Mouse (Mus musculus): ENCODE measurements around the gene Myl9.
"Not testable (repeated sequence)": the region's sequence is repeated elsewhere in the genome, so short reads cannot be mapped to it uniquely, and the experiment has no call there.

Myl9 gene

DNA sequence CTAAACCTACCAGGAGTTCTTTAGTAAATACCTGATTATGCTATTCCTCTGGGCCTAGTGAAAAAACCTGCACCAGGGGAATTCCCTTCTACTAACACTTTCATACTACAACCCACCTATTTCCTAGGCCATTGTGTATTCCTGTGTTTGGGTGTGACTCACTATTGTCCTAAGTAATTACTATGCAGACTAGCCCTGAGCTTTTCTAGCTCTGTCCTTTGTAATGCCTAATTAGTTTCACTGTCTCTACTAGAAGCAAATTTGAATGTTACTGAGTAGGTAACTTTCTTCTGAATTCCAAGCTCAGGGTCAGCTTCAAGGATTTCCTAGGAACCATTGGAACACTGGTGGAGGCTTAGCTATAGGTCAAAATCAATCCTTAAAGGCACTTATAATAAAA lies 11.1 kb downstream of the Myl9 start:
- not testable (repeated sequence) for DNase-seq

DNA sequence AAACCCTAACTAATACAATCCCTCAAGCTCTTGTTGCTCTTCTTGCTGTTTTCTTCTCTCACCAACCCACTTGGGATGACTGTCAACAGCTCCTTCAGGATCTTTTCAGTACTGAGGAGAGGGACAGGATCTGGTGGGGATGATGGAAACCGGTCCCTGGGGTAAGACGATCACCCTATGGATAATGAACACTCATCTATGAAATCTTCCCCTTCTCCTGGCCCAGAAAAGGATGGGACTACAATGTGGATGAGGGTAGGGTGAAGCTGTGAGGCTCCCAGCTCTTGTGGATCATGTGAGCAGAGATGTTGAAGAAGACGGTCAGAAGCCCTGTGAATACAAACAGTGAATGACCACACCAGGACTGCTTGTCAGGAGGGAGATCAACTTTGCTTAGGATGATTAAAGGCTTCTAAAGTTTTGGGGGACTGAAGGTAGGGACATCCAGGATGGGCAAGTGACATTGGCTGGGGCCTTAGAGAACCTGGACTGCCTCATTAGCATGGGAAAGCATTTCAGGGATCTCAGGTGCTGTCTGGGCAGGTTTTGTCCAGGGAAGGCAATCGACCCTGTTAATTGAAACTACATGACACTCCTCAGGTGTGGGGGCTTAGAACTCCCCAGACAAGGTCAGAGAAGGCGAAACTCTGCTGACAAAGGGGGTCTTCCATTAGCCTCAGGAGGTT lies 12.0 kb downstream of the Myl9 start:
- DNase-seq: no peak

- no peak for DNase-seq
Measured at GRCm38 (mm10) chr2:156787776-156788105, 12.5 kb downstream of the Myl9 start.

- DNase-seq: no peak
Measured at GRCm38 (mm10) chr2:156788836-156789235, 13.6 kb downstream of the Myl9 start.

DNA sequence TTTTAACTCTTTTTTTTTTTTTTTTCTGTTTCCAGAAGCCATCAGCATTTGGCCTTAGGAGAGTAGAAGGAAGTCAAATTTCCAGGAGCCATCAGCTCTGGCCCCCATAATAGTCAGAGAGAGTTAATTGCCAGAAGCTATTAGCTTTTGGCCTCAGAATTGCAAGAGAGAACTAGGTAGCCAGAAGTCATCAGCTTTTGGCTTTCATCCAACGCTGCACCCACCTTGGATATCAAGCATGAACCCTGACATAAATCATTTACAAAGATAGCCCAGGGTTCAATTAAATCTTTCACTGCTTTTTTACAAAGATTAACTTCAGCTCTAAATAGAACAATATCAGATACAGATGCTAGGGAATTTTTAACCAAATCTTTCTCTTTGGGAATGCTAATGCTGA lies 23.3 kb downstream of the Myl9 start:
- DNase-seq: no peak

- no peak for DNase-seq
Measured at GRCm38 (mm10) chr2:156801045-156801444, 25.8 kb downstream of the Myl9 start.

- peak in 1 of 2 experiments; percentile 43 for DNase-seq
Measured at GRCm38 (mm10) chr2:156802116-156802515, 26.9 kb downstream of the Myl9 start.

GRCm38 (mm10) chr2:156803698-156804372 lies 28.6 kb downstream of the Myl9 start:
- no peak for DNase-seq

DNA sequence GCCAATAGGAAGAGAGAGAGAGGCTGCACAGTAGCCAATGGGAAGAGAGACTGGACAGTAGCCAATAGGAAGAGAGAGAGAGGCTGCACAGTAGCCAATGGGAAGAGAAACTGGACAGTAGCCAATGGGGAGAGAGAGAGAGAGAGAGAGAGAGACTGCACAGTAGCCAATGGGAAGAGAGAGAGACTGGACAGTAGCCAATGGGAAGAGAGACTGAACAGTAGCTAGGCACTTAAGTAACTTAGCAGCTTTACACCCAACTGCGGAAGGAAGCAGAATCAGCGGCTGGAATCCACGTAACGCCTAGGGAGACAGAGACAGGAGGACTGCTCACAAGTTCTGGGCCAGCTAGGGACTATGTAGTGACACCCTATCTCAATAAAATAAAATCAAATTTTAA lies 29.4 kb downstream of the Myl9 start:
- DNase-seq: no peak

GRCm38 (mm10) chr2:156806886-156807285 lies 31.7 kb downstream of the Myl9 start:
- no peak for DNase-seq

GRCm38 (mm10) chr2:156809579-156809978 lies 34.4 kb downstream of the Myl9 start:
- DNase-seq: peak; percentile 81 to 84

DNA sequence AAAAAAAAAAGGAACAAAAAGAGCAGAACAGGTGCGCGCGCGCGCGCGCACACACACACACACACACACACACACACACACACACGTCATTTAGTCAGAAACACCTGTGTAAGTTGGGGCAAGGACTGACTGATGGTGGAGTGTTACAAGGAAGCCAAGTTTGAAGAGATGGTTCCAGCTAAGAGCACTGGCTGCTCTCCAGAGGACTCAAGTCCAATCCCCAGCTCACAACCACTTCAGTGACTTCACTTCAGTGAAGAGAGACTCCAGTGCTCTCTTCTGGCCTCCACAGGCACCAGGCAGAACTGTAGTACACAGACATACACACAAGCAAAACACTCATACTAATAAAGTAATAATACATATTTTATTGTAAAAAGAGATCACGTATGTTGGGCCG lies 35.5 kb downstream of the Myl9 start:
- DNase-seq: no peak

DNA sequence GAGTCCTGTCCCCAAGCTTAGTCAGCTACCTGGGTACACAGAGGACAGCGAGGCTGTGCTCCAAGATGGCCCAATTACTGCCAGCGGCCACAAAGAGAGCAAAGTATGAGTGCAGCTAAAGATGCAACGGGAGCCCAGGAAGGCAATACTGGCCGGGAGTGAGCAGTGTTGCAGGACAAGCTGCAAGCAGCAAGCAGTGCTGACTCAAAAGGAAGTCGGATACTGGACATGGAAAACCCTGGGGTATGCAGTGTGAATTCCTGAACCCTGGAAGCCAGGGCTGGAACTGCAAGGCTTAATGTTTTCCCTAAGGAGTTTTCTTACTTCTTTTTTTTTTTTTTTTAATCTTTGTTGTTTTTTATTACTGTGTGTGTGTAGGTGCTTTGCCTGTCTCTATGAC lies 36.3 kb downstream of the Myl9 start:
- no peak for DNase-seq

GRCm38 (mm10) chr2:156814344-156814801 lies 39.2 kb downstream of the Myl9 start:
- DNase-seq: peak; percentile 50 to 69

GRCm38 (mm10) chr2:156814893-156815292 lies 39.7 kb downstream of the Myl9 start:
- DNase-seq: peak in 1 of 2 experiments; percentile 34

GRCm38 (mm10) chr2:156815412-156815811 lies 40.2 kb downstream of the Myl9 start:
- DNase-seq: no peak

DNA sequence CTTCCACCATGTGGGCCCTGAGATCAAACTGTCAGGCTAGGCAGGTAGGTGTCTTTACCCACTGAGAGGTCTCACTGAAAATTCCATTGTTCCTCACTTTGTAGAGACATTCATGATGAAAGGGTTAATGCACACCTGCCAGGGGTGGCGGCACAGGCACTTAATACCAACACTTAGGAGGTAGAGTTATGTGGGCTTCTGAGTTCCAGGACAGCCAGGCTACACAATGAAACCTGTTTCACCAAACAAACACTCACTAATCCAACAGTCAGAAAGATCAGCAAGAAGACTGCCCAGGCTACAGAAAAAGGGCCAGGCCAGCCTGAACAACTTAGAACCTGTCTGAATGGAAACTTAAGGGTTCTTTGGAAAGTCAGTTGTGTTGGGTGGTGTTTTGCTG lies 40.9 kb downstream of the Myl9 start:
- DNase-seq: no peak

GRCm38 (mm10) chr2:156825128-156825527 lies 49.9 kb downstream of the Myl9 start:
- DNase-seq: not testable (repeated sequence)

All from kidney, postnatal 4 days (tissue).